Mouse (Mus musculus) erythroblast, embryonic 14.5 days (primary cell): ENCODE data around the gene Klk10.

Experiments used
- GATA1 ChIP-seq: IDR thresholded peaks from 2 replicates; pipeline ENCODE4 v1.6.1; 2012; ENCODE audit warnings: low read length, inconsistent platforms, mixed read lengths
- TAL1 ChIP-seq: IDR thresholded peaks from 3 replicates; pipeline ENCODE4 v1.6.1; 2012; ENCODE audit warnings: low read length, inconsistent platforms, mixed read lengths

GRCm38 (mm10) chr7:43821581-43821980 lies 40.7 kb downstream of the Klk10 start:
- no peak for TF ChIP-seq TAL1
- no peak for TF ChIP-seq GATA1
